10 mouse cellular contexts compared by ENCODE assay signal in genomic region chr12:65076906-65077305, GRCm38 (mm10). TPM values are rescaled to one million over a fixed set of nuclear protein-coding genes. Genes with fewer than 3 reads are reported as not detected.
DNase-seq lines count a peak whose midpoint lies in the region; ATAC-seq and TF ChIP-seq lines count a peak whose summit lies in the region.
"Had no signal": no experiment of that assay in that cellular context is flagged by ENCODE, and none has a peak within 500 bp of the region (broad histone marks: within the 10 kb centered on the region; RNA-seq: fewer than 3 reads in every experiment).

No protein-coding gene starts in this region.

- H3K9me3 ChIP-seq in intestine, embryonic 14.5 days (ENCODE audit: control insufficient read depth, low read length): no peaks in the 10 kb centered on the region
- no peaks in the 10 kb centered on the region for H3K9me3 ChIP-seq in intestine, postnatal 0 days (ENCODE audit: control insufficient read depth)
- no peaks in the 10 kb centered on the region for H3K9me3 ChIP-seq in embryonic facial prominence, embryonic 12.5 days
- H3K9me3 ChIP-seq in hindbrain, postnatal 0 days (ENCODE audit: low read length): no peaks in the 10 kb centered on the region
- no peaks in the 10 kb centered on the region for H3K9me3 ChIP-seq in midbrain, embryonic 15.5 days

- 68% methylated on average over 9 of the region's 9 CpGs for WGBS in intestine, embryonic 14.5 days
- WGBS in intestine, postnatal 0 days: 73% methylated on average over 9 of the region's 9 CpGs
- WGBS in embryonic facial prominence, embryonic 12.5 days: 79% methylated on average over 9 of the region's 9 CpGs
- 79% methylated on average over 9 of the region's 9 CpGs for WGBS in hindbrain, postnatal 0 days
- 83% methylated on average over 9 of the region's 9 CpGs for WGBS in midbrain, embryonic 15.5 days

- H3K9ac ChIP-seq in intestine, embryonic 14.5 days (ENCODE audit: low read length): no peak overlapping the region
- H3K9ac ChIP-seq in intestine, postnatal 0 days (ENCODE audit: low read depth, low read length): no peak overlapping the region
- H3K9ac ChIP-seq in embryonic facial prominence, embryonic 12.5 days: 0 out of 2 replicates have a peak overlapping the region, but pooled peaks have one; percentile 86
- no peak overlapping the region; the same call in 1 of the 2 replicates for H3K9ac ChIP-seq in hindbrain, postnatal 0 days (replicated peaks; ENCODE audit: low read length)
- H3K9ac ChIP-seq in midbrain, embryonic 15.5 days: no peak overlapping the region

- H3K27ac ChIP-seq in intestine, embryonic 14.5 days (ENCODE audit: low read depth): no peak overlapping the region
- H3K27ac ChIP-seq in intestine, postnatal 0 days (ENCODE audit: low read depth, low read length): no peak overlapping the region
- no peak overlapping the region for H3K27ac ChIP-seq in embryonic facial prominence, embryonic 12.5 days
- no peak overlapping the region for H3K27ac ChIP-seq in hindbrain, postnatal 0 days
- H3K27ac ChIP-seq in midbrain, embryonic 15.5 days: no peak overlapping the region
- H3K27ac ChIP-seq: macrophage had no signal

- H3K4me3 ChIP-seq in intestine, embryonic 14.5 days (ENCODE audit: low read depth, low read length): no peak overlapping the region
- no peak overlapping the region for H3K4me3 ChIP-seq in intestine, postnatal 0 days (ENCODE audit: low read depth, low read length)
- H3K4me3 ChIP-seq in embryonic facial prominence, embryonic 12.5 days: peak overlapping the region; percentile 85
- peak overlapping the region; percentile 90; the same call in 1 of the 2 replicates for H3K4me3 ChIP-seq in hindbrain, postnatal 0 days (ENCODE audit: low read length)
- 0 out of 2 replicates have a peak overlapping the region, but pooled peaks have one; percentile 1 for H3K4me3 ChIP-seq in midbrain, embryonic 15.5 days

- no peak for DNase-seq in intestine, embryonic 14.5 days (ENCODE audit: low spot score)
- DNase-seq in hindbrain, postnatal 0 days (ENCODE audit: low spot score): no peak
- no peak for DNase-seq in embryo, embryonic 10 days (ENCODE audit: low spot score)
- no peak for DNase-seq in embryo, embryonic 9.5 days (ENCODE audit: extremely low spot score)
- DNase-seq: gastrocnemius, postnatal 36 days had no signal

- peak overlapping the region; percentile 64 for H3K4me2 ChIP-seq in intestine, embryonic 14.5 days (ENCODE audit: low read length)
- no peak overlapping the region; the same call in 1 of the 2 replicates for H3K4me2 ChIP-seq in intestine, postnatal 0 days (replicated peaks; ENCODE audit: low read depth)
- H3K4me2 ChIP-seq in embryonic facial prominence, embryonic 12.5 days (replicated peaks): peak overlapping the region; percentile 85
- peak overlapping the region; percentile 88 for H3K4me2 ChIP-seq in hindbrain, postnatal 0 days (ENCODE audit: low read depth, low read length)
- H3K4me2 ChIP-seq in midbrain, embryonic 15.5 days: peak overlapping the region; percentile 88

- H3K4me1 ChIP-seq in intestine, embryonic 14.5 days (replicated peaks; ENCODE audit: control insufficient read depth, insufficient read depth, low read length): peaks cover 13% of the 10 kb centered on the region; the same call in 1 of the 2 replicates
- H3K4me1 ChIP-seq in intestine, postnatal 0 days (replicated peaks; ENCODE audit: control insufficient read depth, insufficient read depth, low read length): 0 out of 2 replicates have a peak, but pooled peaks cover 5% of the 10 kb centered on the region
- peaks cover 14% of the 10 kb centered on the region for H3K4me1 ChIP-seq in embryonic facial prominence, embryonic 12.5 days
- H3K4me1 ChIP-seq in hindbrain, postnatal 0 days (ENCODE audit: insufficient read depth, low read length): peaks cover 14% of the 10 kb centered on the region
- H3K4me1 ChIP-seq in midbrain, embryonic 15.5 days: peaks cover 42% of the 10 kb centered on the region

- TF ChIP-seq CTCF in intestine, postnatal 0 days (IDR thresholded peaks at IDR 0.05; ENCODE audit: low read depth): no peak
- TF ChIP-seq CTCF in hindbrain, postnatal 0 days (IDR thresholded peaks at IDR 0.05; ENCODE audit: low read depth): no peak

- no peaks in the 10 kb centered on the region for H3K27me3 ChIP-seq in intestine, embryonic 14.5 days (replicated peaks; ENCODE audit: control insufficient read depth, insufficient read depth, low read length)
- H3K27me3 ChIP-seq in intestine, postnatal 0 days (replicated peaks; ENCODE audit: control insufficient read depth, insufficient read depth, low read length): no peaks in the 10 kb centered on the region
- H3K27me3 ChIP-seq in embryonic facial prominence, embryonic 12.5 days: no peaks in the 10 kb centered on the region
- no peaks in the 10 kb centered on the region for H3K27me3 ChIP-seq in hindbrain, postnatal 0 days (ENCODE audit: insufficient read depth, low read length)
- H3K27me3 ChIP-seq in midbrain, embryonic 15.5 days (replicated peaks): no peaks in the 10 kb centered on the region

- no peak for ATAC-seq in intestine, embryonic 14.5 days (replicated peaks; ENCODE audit: low FRiP score, low TSS enrichment, low read depth)
- no peak for ATAC-seq in intestine, postnatal 0 days
- no peak for ATAC-seq in embryonic facial prominence, embryonic 12.5 days (ENCODE audit: insufficient number of reproducible peaks, insufficient read depth, low FRiP score, low TSS enrichment)
- no peak for ATAC-seq in hindbrain, postnatal 0 days
- no peak for ATAC-seq in midbrain, embryonic 15.5 days (replicated peaks)
- no peak for ATAC-seq in inflammation-experienced regulatory T-cells, adult 6 months

- H3K36me3 ChIP-seq in intestine, embryonic 14.5 days (ENCODE audit: control insufficient read depth, insufficient read depth, low read length): peaks cover 9% of the 10 kb centered on the region
- H3K36me3 ChIP-seq in intestine, postnatal 0 days (ENCODE audit: control insufficient read depth, insufficient read depth): no peaks in the 10 kb centered on the region; the same call in 1 of the 2 replicates
- H3K36me3 ChIP-seq in embryonic facial prominence, embryonic 12.5 days: peaks cover 7% of the 10 kb centered on the region; the same call in 1 of the 2 replicates
- H3K36me3 ChIP-seq in hindbrain, postnatal 0 days (ENCODE audit: insufficient read depth, low read length): no peaks in the 10 kb centered on the region
- no peaks in the 10 kb centered on the region for H3K36me3 ChIP-seq in midbrain, embryonic 15.5 days (replicated peaks)

RNA-seq across cellular contexts. Expression of gene Fancm, which starts 1.5 kb away (rescaled TPM):
- 7.5 and 10.2 TPM in 2 replicates for polyA plus RNA-seq in intestine, embryonic 14.5 days (2014; fragmentation: Nextera tagmentation; extraction: Ambion mirVana)
- 2.1 and 2.9 TPM in 2 replicates for polyA plus RNA-seq in intestine, postnatal 0 days (2015; fragmentation: Nextera tagmentation; extraction: Ambion mirVana)
- polyA plus RNA-seq in embryonic facial prominence, embryonic 12.5 days (2016; fragmentation: Nextera tagmentation; extraction: Ambion mirVana): 14.2 and 16.5 TPM in 2 replicates
- 14.2 and 16.2 TPM in 2 replicates for total RNA-seq in hindbrain, postnatal 0 days (2014; rRNA removed)
- polyA plus RNA-seq in hindbrain, postnatal 0 days (2015; fragmentation: Nextera tagmentation; extraction: Ambion mirVana): 6.1 and 8.2 TPM in 2 replicates
- polyA plus RNA-seq in midbrain, embryonic 15.5 days (2015; fragmentation: Nextera tagmentation; extraction: Ambion mirVana): 6.0 and 7.9 TPM in 2 replicates
- 10 to 100 TPM in 1 of 3 experiments, 1 to 10 TPM in 2; 5.0 to 11.7 (median 7.0) TPM for polyA plus RNA-seq in inflammation-experienced regulatory T-cells, adult 6 months (2017; shearing (Covaris generic))

RNA-seq across cellular contexts. Expression of gene Fkbp3, which starts 3.1 kb away (rescaled TPM):
- polyA plus RNA-seq in intestine, embryonic 14.5 days (2014; fragmentation: Nextera tagmentation; extraction: Ambion mirVana): 390 and 402 TPM in 2 replicates
- 143 and 146 TPM in 2 replicates for polyA plus RNA-seq in intestine, postnatal 0 days (2015; fragmentation: Nextera tagmentation; extraction: Ambion mirVana)
- 505 and 538 TPM in 2 replicates for polyA plus RNA-seq in embryonic facial prominence, embryonic 12.5 days (2016; fragmentation: Nextera tagmentation; extraction: Ambion mirVana)
- total RNA-seq in hindbrain, postnatal 0 days (2014; rRNA removed): 121 and 180 TPM in 2 replicates
- polyA plus RNA-seq in hindbrain, postnatal 0 days (2015; fragmentation: Nextera tagmentation; extraction: Ambion mirVana): 513 and 524 TPM in 2 replicates
- 353 and 367 TPM in 2 replicates for polyA plus RNA-seq in midbrain, embryonic 15.5 days (2015; fragmentation: Nextera tagmentation; extraction: Ambion mirVana)
- polyA plus RNA-seq in inflammation-experienced regulatory T-cells, adult 6 months (2017; shearing (Covaris generic)): 100 to 1,000 TPM; 267 to 313 (median 282) TPM

RNA-seq across cellular contexts. Expression of gene Prpf39, which starts 40.8 kb away (rescaled TPM):
- 56.4 and 58.7 TPM in 2 replicates for polyA plus RNA-seq in intestine, embryonic 14.5 days (2014; fragmentation: Nextera tagmentation; extraction: Ambion mirVana)
- polyA plus RNA-seq in intestine, postnatal 0 days (2015; fragmentation: Nextera tagmentation; extraction: Ambion mirVana): 14.0 and 14.6 TPM in 2 replicates
- 77.0 and 84.7 TPM in 2 replicates for polyA plus RNA-seq in embryonic facial prominence, embryonic 12.5 days (2016; fragmentation: Nextera tagmentation; extraction: Ambion mirVana)
- total RNA-seq in hindbrain, postnatal 0 days (2014; rRNA removed): 27.2 and 28.9 TPM in 2 replicates
- 36.9 and 39.2 TPM in 2 replicates for polyA plus RNA-seq in hindbrain, postnatal 0 days (2015; fragmentation: Nextera tagmentation; extraction: Ambion mirVana)
- 49.8 and 52.2 TPM in 2 replicates for polyA plus RNA-seq in midbrain, embryonic 15.5 days (2015; fragmentation: Nextera tagmentation; extraction: Ambion mirVana)
- 100 to 1,000 TPM in 1 of 3 experiments, 10 to 100 TPM in 2; 78.8 to 103 (median 91.3) TPM for polyA plus RNA-seq in inflammation-experienced regulatory T-cells, adult 6 months (2017; shearing (Covaris generic))

Comparison
In these comparisons a context has a peak if more than half of its experiments do, and no peak if none do; other contexts are left out.
1. H3K4me3 ChIP-seq: peak in embryonic facial prominence, embryonic 12.5 days (single experiment), hindbrain, postnatal 0 days (single experiment) and midbrain, embryonic 15.5 days (single experiment); none in intestine, embryonic 14.5 days (single experiment) and intestine, postnatal 0 days (single experiment).